Mouse (Mus musculus) left cerebral cortex, postnatal 25 days (tissue): ENCODE measurements around the gene Acaca. TPM values are rescaled to one million over a fixed set of nuclear protein-coding genes. Genes with fewer than 3 reads are reported as not detected.

Experiments
- DNase-seq, 2 experiments: peaks; one replicate each; pipeline ENCODE4 v3.0.0; 2022; ENCODE audit warnings: low spot score in 2 of 2, mixed read lengths in 1 of 2
- intact Hi-C: fragments of 180-260 bp; cut with DNase I; formaldehyde crosslinking; loops from one replicate; pipeline ENCODE4 v1.15.1; 2025
- total RNA-seq, 2 experiments: library from RNA; stranded (reverse); gene quantifications; 2 replicates each; pipeline ENCODE4 v1.2.3; 2021

Acaca gene
- total RNA-seq, 2 experiments from 2014 or later = 77.2 to 79.4 TPM

DNA sequence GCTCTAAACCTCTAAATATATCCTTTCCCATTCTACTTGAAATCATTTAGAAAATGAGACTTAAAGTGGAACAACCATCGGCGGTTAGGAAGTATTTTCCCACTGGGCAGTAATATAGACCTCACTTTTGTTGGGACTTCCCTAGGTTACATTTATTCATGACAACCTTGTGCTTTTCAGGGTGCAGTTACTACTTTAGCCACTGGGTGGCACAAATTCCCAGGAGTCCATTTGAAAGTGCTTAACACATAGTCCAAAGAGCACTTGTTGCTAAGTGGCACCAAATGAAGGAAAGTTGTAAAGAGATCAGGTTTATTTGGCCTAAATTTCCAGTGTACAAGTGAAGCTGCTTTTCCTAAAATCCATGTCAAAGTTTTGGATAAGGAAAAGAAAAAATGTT is 12.3 kb downstream of the Acaca start:
- intact Hi-C loops = loop anchor here (2.0 kb wide), 1 partner anchor 27 kb away; no protein-coding TSS in a partner anchor
- DNase-seq = peak; percentile 31 to 59

DNA sequence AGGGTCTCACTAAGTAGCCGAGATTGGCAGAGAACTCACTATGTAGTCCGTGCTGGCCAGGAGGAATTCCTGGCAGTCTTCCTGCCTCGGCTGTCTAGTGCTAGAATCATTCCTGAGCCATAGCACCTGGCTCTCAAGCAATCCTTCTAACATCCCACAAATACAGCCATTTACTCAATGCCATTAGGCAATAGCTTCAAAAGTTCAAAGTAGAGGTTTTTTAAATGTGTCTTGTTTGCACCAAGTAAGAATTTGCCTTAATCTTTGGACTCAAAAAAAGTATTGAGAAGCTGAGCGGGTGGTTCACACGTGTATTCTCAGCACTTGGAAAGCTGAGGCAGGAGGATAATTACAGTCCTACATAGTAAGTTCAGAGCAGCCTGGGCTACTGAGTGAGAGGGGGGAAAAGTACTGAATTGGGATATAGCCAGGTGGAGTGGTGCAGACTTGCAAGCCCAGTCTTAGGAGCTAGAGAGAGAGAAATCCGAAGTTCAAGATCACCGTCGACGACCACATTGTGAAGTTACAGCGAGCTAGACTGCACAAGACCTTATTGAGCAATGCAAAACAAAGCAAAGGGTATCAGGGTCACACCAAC is 15.8 kb downstream of the Acaca start:
- no peak for DNase-seq
- intact Hi-C loops = no loop called here

DNA sequence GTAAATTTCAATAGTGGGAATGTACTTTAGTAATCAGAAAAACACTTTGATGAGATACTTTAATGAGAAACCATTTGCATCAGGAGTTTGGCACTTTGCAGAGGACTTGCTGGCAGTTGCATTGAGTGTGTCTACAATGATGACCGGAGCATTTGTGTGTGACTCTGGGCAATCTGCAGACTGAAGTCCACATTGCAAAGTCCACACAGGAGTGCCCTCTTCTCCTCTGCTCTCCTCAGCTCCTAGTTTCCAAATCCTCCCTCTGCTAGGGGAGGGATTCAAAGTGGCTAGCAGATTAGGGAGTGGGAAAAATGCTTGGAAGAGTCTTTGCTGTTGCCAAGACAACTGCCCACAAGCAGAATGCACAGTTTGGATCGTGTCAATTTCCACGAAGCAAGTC is 16.6 kb downstream of the Acaca start:
- no peak for DNase-seq

DNA sequence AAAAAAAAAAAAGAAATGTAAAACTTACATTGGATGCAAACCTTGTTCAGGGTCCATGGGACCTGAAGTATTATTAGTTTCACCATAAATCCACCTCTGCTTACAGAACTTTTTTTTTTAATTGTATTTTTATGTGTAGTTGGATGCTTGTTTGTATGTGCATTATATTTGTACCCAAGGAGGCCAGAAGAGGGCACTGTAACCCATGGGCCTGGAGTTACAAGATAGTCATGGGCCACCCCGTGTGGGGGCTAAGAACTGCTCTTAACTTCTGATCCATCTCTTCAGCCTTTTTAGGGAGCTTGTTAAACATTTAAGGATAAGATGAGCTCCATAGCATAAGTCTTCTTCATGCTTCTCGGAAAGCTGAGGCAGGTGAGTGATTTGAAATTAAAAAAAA is 21.4 kb downstream of the Acaca start:
- intact Hi-C loops = no loop called here
- DNase-seq = no peak

More for the DNA sequence above, 16.6 kb downstream of the Acaca start:
- intact Hi-C loops = no loop called here

DNA sequence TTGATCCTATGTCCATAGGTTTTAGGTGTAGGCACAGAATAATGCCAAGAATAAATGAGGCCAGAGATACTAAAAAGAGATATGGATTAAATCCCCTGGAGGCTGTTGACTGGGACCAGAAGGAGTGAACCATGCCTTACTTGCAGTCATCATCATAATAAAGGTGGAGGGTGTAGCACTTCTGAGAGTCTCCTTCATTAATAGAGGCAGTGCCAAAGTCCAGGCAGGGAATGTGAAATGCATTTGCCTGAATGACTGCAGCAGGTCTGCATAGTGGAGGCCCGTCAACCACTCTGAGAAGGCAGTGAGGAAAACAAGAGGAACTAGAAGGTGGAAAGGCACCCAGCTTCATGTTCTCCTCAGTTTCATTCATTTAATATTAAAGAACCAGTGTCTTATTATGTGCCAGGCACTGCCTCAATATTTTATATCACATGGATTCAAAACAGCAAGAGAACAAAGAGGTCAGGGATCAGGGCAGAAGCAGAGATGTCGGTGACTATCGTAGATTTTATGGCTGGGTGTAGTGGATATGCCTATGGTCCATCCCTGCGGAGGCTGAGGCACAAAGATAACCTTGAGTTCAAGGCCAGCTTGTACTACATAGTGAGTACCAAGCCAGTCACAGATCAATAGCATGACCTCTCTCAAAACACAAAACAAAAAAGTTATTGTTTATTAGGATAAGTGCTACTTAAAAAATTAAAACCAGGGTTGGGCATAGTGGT is 27.2 kb downstream of the Acaca start:
- intact Hi-C loops = no loop called here
- no peak for DNase-seq

DNA sequence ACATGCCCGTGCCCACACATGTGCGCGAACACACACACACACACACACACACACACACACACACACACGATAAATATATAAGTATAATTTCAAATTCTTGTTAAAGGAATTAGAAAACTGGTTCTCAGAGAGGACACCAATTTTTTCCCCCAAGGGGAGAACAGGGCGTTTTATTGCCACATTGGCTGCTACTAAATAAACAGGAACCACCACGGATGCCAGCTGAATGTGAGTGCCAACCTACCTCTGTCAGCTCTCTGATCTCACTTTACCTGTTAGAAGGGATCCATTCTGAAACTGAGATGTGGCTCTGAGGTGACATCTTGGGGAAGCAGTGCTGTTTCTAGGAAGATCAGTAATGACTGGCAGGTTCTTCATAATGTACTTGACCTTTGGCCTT is 34.7 kb downstream of the Acaca start:
- DNase-seq = no peak
- intact Hi-C loops = no loop called here

DNA sequence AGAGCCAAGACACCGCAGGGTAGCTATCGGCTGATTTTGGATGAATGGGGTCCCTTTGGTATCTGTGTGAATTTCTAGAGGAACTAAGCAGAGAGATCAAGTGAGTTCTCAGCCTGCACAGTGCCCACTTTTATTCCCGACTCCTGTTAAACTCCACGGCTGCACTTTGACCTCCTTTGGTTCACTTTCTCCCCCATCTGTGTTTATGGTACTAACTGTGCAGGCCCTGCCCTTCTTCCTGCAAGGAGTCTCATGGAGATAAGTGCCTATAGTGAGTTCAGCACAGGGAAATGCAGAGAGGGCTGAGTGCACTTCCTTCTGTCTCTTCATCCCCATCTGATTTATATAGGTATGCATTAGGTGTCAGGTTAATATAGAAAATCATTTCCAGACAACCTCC is 35.1 kb downstream of the Acaca start:
- no peak for DNase-seq
- intact Hi-C loops = no loop called here

DNA sequence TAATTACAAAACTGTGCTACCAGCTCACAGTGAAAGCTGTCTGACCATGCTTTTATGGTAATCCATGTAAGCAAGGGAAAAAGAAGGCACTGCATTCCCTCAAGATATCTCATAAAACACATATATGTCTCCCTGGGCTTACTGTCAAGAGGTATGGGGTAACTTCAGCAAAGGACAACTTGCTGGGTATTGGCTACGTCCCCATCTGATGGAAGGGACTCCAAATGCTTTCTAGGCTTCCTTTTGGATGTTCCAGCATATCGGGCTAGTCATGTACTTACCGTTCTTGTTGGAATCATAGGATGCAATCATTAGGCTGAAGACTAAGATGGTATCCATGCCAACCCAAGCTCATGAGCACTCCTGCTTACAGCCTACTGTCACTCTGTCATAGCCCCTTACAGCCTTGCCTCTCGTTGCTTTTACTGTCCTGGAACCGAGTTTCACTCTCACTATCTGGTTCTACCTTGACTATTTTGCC is 37.6 kb downstream of the Acaca start, which contains the start of gene Gm11437:
Gene Gm11437, minus strand, starts transcription at position 431 of the 481 bp plus-strand sequence.
- DNase-seq = no peak
- intact Hi-C loops = no loop called here

DNA sequence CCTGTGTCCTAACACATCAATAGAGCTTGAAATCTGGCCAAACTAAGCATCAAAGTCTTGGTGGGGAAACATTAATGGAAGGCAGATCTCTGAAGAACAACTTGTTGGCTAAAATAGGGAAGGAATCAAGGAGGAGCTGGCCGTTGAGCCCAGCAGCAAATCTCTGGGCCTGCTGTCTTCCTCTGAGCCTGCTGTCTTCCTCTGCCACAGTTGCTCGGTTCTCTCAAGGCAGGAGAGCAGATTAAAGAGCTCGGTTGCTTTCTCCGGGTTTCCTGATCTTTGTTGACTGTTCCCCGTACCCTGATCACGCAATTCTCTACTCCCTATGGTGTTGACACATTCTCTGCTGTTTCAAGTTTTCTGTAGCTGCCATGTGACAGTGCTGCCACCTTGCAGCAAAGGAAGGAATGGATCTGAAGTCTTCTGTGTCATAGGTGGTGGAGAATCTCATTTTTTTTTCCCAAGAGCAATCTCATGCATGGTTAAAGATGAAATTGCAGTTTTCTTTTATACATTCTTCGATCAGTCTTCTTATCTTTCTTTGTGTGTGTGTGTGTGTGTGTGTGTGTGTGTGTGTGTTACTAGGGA is 39.3 kb downstream of the Acaca start:
- DNase-seq = peak; percentile 51 to 78
- intact Hi-C loops = loop anchor here (2.0 kb wide), 1 partner anchor 28 kb away; no protein-coding TSS in a partner anchor

DNA sequence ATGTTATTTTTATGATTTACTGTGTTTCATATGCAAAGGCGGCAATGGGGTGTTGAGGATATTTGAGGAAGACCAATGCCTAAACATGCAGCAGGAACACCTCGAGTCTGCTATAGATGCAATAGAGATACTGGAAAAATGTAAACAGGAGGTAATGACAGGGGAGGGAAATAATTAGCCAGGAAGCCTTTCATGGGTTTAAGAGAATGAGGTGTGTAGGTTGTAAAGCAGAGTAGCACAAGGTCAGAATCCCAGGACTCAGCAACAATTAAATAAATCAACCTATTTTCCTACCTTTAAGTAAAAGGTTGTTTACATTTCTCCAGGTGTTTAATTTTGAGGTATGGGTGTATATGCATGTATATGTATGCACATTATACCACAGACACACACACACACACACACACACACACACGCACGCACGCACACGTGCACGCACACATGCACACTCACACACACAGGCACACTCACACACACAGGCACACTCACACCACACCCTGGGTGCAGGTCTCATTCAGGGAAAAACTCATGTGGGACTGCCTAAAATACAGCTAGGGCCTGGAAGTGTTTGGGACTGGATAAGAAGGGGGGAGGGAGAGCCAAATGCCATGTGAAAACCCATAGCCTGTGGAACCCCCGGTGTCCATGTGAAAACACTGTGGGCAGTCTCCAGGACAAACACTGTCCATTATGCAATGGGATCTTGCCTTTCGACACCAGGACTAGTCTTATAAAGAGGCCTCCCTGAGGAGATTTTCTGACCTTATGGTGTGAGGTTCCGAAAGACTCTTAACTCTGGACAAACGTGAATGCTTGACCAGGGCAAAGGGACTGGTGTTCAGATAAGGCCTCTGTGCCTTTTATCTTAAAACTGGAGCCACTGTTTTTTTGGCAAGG is 43.3 kb downstream of the Acaca start:
- DNase-seq = no peak
- intact Hi-C loops = no loop called here

DNA sequence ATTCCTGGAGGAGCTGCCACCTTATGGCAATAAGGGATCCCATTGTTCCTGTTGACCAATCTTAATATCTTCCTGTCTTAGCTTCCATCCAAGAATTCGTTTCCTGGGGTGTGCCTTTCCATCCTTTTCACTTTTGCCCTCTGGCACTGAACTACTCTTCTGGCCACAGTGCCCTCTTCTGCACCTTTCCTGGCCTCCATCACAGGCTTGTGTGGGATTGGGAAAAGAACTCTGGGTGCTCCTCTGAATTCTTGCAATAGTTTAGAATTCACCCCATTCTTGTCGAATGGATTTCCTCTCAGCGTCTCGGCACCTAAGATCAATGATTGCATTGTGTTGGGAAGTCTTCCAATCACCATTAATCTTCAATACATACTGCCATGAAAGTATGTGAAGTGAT is 49.1 kb downstream of the Acaca start:
- DNase-seq = no peak
- intact Hi-C loops = loop anchor here (2.0 to 5.0 kb wide), 2 partner anchors 51 to 64 kb away; partner anchors contain the start of genes Acaca and Tada2a

DNA sequence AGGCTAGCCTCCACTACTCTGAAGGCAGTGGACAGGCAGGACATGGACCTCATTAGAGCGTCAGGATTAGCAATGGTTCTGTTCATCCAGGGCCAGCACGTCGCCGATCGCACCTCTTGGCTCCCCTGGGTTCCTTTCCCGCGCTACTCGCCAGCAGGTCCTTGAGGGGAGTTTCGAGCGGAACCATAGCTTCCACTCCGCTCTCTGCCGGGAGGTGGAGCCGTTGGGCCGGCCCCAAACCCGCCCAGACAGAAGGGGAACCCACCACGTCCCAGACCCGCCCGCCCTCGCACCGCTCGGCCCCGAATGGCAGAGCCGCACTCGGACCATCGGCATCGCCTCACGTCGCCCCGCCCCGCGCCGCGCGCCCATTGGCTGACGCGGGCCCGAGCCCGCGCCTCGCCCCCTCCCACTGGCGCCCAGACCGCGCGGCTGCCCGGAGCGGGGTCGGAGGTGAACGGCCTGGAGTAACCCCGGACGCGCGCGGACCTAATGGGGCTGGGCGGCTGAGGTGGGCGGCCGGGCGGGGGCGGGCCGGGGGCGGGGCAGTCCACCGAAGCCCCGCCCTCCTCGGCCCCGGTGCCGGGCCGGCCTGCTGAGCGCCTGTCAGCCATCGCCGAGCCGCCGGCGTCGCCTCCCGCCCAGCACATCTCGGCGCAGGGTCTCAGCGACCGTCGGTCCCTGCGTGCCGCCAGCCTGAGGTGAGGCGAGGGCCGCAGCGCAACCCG is 49.9 kb downstream of the Acaca start:
- intact Hi-C loops = loop anchor here (2.0 to 5.0 kb wide), 2 partner anchors 52 to 63 kb away; partner anchors contain the start of genes Acaca and Tada2a
- peak; percentile 92 to 95 for DNase-seq

DNA sequence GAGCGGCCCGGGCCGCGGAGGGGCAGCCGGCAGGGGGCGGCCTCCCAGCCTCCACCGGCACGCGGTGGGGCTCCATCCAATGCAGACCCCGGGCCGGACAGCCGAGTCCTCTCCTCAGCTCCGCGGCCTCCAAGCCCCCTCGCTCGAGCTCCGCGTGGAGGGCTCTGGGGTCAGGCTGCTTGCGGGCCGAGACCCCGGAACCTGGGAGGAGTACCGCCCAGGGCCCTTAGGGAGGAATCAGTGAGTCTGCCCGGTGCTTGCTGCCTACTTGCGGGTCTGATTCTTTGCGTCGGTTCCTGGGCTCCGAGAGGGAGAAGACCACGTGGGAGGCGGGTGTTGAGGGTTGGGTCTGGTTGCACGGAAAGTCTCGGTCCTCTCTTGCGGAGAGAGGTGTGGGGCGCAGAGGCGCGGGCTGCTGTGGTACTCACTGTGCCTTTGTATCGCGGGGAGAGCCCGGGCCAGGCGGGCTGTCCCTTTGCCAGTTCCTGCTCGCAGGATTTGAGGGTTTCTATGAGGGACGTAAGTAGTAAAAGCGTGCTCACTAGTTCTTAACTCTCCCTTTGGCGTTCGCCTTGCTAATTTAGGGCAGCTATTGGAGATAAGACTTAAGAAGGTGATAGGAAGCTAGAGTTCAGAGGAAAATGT is 50.6 kb downstream of the Acaca start:
- peak; percentile 76 to 79 for DNase-seq
- intact Hi-C loops = loop anchor here (2.0 to 5.0 kb wide), 2 partner anchors 53 to 63 kb away; partner anchors contain the start of genes Acaca and Tada2a

DNA sequence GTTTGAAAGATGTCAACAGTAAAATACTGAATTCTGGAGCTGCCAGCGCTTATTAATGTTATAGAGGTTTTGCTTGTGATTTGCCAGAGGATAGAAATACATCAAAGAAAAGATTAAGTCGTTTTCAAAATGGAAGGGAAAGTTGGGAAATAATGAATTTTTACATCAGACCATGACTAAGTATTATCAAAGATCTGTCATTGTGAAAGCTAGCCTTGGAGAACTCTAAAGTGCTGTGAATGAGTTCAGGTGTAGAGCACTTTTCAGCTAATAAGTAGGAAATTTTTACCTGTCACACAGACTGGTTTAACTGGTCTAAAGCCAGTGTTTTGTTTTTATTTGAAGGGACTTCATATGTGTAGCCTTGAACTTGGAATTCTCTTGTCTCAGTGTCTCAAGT is 51.8 kb downstream of the Acaca start:
- intact Hi-C loops = no loop called here
- DNase-seq = no peak

DNA sequence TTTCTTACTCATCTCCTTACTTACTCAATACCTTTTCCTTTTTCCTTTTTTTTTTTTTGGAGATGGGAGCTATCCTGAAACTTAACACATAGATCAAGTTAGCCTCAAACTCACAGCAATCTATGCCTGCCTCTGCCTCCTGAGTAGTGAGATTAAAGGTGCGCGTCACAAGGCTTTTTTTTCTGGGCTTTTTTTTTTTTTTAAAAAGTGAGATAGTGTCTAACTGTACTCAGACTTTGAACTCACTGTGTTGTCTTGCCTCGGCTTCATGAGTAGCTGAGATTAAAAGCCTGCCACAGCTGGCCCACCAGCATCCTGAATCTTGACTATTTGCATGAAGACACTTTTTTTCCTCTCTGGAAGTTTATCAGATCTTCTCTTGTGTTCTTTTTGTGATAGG is 59.1 kb downstream of the Acaca start:
- no peak for DNase-seq
- intact Hi-C loops = no loop called here

DNA sequence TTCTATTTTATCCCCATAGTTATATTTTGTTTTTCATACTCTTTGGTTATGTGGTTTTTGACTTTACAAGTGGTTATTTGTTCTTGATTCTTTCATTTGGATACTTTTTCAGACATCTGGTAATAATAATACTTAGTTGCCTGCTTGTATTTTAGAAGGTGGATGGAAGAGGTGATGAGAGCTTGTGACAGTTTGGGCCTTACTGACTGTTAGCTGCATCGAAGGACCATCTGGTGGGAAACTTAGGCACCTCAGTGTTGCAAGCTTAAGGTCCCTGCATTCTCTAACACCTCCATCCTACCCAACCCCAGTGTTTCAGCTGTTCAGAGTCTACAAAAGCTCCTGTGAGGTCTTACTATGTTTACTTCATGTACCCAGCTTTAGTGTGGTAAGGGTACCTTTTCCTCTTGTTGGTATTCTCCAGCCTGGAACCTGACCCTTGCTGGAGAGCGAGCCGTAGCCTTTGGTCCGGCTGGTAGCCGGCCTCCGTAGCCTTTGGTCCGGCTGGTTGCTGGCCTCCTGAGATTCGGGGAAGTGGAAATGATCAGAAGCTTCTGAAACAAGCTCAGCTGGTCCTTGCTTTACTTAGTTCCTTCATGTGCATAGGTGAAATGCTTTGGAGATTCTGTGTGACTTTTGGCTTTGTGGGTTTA is 61.2 kb downstream of the Acaca start:
- intact Hi-C loops = no loop called here

DNA sequence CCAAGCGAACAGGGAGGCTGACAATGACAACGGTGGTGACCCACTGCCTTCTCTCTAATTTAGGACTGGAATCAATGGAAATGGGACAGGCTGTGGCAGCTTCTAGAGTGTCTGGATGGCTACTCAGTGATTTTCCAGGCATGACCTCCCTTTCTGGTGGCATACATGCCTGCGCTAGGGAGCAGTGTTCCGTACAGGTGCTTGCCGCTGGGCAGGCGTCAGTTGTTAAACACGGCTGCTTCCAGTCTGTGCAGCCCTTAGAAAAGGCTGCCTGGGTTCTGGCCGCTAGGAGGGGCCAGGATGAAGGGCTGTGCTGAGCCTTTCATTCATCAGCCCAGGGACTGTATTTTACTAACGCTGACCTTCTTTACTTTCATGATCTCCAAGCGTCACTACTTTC is 63.8 kb downstream of the Acaca start:
- intact Hi-C loops = no loop called here
- DNase-seq = no peak

More for the DNA sequence above, 61.2 kb downstream of the Acaca start:
- no peak for DNase-seq

DNA sequence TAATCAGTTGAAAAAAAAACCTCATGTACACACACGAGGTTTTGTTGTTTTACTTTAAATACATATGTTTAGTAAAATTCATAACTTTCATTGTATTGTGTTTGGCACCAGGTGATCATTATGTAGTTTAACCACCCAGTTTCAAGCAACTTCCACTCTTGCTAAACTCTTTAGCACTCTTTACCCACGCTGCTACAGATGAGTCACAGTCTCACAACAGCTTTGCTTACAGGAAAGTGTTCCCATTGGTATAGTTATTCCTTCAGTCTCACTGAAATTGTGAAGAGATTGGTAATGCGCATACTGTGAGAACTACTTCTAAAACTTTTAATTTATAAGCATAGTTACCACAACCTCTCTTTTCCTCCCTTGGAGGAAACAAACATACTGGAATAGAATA is 65.3 kb downstream of the Acaca start:
- peak in 1 of 2 experiments; percentile 64 for DNase-seq

More for the DNA sequence above, 65.3 kb downstream of the Acaca start:
- intact Hi-C loops = no loop called here
